In genomic region chr10:117701034-117701829, GRCm38 (mm10) we compare ENCODE assay signal across 24 mouse cellular contexts. TPM values are rescaled to one million over a fixed set of nuclear protein-coding genes. Genes with fewer than 3 reads are reported as not detected.
DNase-seq lines count a peak whose midpoint lies in the region; ATAC-seq lines count a peak whose summit lies in the region.
"Had no signal": no experiment of that assay in that cellular context is flagged by ENCODE, and none has a peak within 500 bp of the region (broad histone marks: within the 10 kb centered on the region; RNA-seq: fewer than 3 reads in every experiment).

No protein-coding gene starts in this region.

- DNase-seq in heart, adult 11 months: peak; percentile 64
- DNase-seq in heart, postnatal 36 days: no peak
- DNase-seq in heart, embryonic 10.5 days (ENCODE audit: low spot score): peak; percentile 51
- DNase-seq in 3T3-L1 (ENCODE audit: low read depth, low spot score): peak; percentile 96
- DNase-seq in adipocyte (ENCODE audit: low spot score): peak; percentile 97
- DNase-seq in left cerebral cortex, postnatal 10 days (ENCODE audit: extremely low spot score in 1 of 2, low spot score in 2 of 2): no peak
- DNase-seq: adrenal gland, adult 2 months; adrenal gland, adult 8-10 months; adrenal gland, postnatal 10 days; adrenal gland, postnatal 14 days; adrenal gland, postnatal 25 days; adrenal gland, postnatal 36 days; B cell, adult 2 months; cerebellum, adult 11 months; cerebellum, adult 11-12 months; cerebellum, adult 18-20 months; cerebellum, adult 2 months had no signal

- H3K9me3 ChIP-seq in heart, embryonic 10.5 days: no peaks in the 10 kb centered on the region
- H3K9me3 ChIP-seq in heart, embryonic 12.5 days (replicated peaks): no peaks in the 10 kb centered on the region
- H3K9me3 ChIP-seq: G1E had no signal

- H3K27me3 ChIP-seq in heart, embryonic 10.5 days (ENCODE audit: insufficient read depth, poor library complexity, severe bottlenecking): no peaks in the 10 kb centered on the region
- no peaks in the 10 kb centered on the region for H3K27me3 ChIP-seq in heart, embryonic 12.5 days (replicated peaks)
- H3K27me3 ChIP-seq: CH12.LX, Patski had no signal

- H3K4me2 ChIP-seq in heart, embryonic 12.5 days: no peak overlapping the region

- H3K4me1 ChIP-seq in heart, embryonic 10.5 days: no peaks in the 10 kb centered on the region
- H3K4me1 ChIP-seq in heart, embryonic 12.5 days (replicated peaks): no peaks in the 10 kb centered on the region

- no peak overlapping the region for H3K4me3 ChIP-seq in heart, embryonic 10.5 days
- no peak overlapping the region for H3K4me3 ChIP-seq in heart, embryonic 12.5 days

- intact Hi-C loops in heart, postnatal 36 days (cut with DNase I): no loop called here
- intact Hi-C loops in left cerebral cortex, postnatal 10 days (cut with DNase I): no loop called here

- no peak for ATAC-seq in heart, embryonic 12.5 days (ENCODE audit: insufficient number of reproducible peaks, low FRiP score)
- ATAC-seq in megakaryocyte-erythroid progenitor cell, adult 5-6 weeks (replicated peaks; ENCODE audit: low FRiP score, low TSS enrichment, poor library complexity, severe bottlenecking): no peak
- ATAC-seq: activated CD4-positive, CD25-positive, alpha-beta regulatory T cell, adult 4 months; CD4-positive, CD25-positive, alpha-beta regulatory T cell, adult 4 months; Patski had no signal

- 90% methylated on average over 6 of the region's 6 CpGs for WGBS in heart, embryonic 10.5 days
- WGBS in heart, embryonic 12.5 days: 90% methylated on average over 6 of the region's 6 CpGs

- peaks cover 95% of the 10 kb centered on the region for H3K36me3 ChIP-seq in heart, embryonic 10.5 days
- H3K36me3 ChIP-seq in heart, embryonic 12.5 days: peaks cover 87% of the 10 kb centered on the region

- H3K9ac ChIP-seq in heart, embryonic 12.5 days: no peak overlapping the region

- no peak overlapping the region for H3K27ac ChIP-seq in heart, embryonic 10.5 days
- H3K27ac ChIP-seq in heart, embryonic 12.5 days (ENCODE audit: poor library complexity, severe bottlenecking): no peak overlapping the region

RNA-seq across cellular contexts. Expression of gene Mdm2, which starts 9.3 kb away (rescaled TPM):
- total RNA-seq in heart, postnatal 36 days (2021): 10 to 100 TPM; 46.9 to 48.2 TPM
- 56.4 and 59.3 TPM in 2 replicates for polyA plus RNA-seq in heart, embryonic 10.5 days (2016; fragmentation: Nextera tagmentation; extraction: Ambion mirVana)
- 55.7 and 57.4 TPM in 2 replicates for polyA plus RNA-seq in heart, embryonic 12.5 days (2016; fragmentation: Nextera tagmentation; extraction: Ambion mirVana)
- 10 to 100 TPM; 39.5 to 42.1 TPM for total RNA-seq in left cerebral cortex, postnatal 10 days (2021)
- 43.6 and 58.8 TPM in 2 replicates for total RNA-seq in megakaryocyte-erythroid progenitor cell, adult 5-6 weeks (2014; fragmentation: Nextera tagmentation)
- 45.6 and 63.7 TPM in 2 replicates for total RNA-seq in megakaryocyte-erythroid progenitor cell, adult 5-6 weeks (2017)

RNA-seq across cellular contexts. Expression of gene Slc35e3, which starts 44.9 kb away (rescaled TPM):
- total RNA-seq in heart, postnatal 36 days (2021): 1 to 10 TPM; 6.4 to 8.8 TPM
- polyA plus RNA-seq in heart, embryonic 10.5 days (2016; fragmentation: Nextera tagmentation; extraction: Ambion mirVana): 10.5 and 14.9 TPM in 2 replicates
- polyA plus RNA-seq in heart, embryonic 12.5 days (2016; fragmentation: Nextera tagmentation; extraction: Ambion mirVana): 13.0 and 14.5 TPM in 2 replicates
- total RNA-seq in left cerebral cortex, postnatal 10 days (2021): 10 to 100 TPM; 30.9 to 31.6 TPM
- 1.3 and 7.2 TPM in 2 replicates for total RNA-seq in megakaryocyte-erythroid progenitor cell, adult 5-6 weeks (2014; fragmentation: Nextera tagmentation)
- total RNA-seq in megakaryocyte-erythroid progenitor cell, adult 5-6 weeks (2017): 5.0 and 5.2 TPM in 2 replicates

Comparison
In these comparisons a context has a peak if more than half of its experiments do, and no peak if none do; other contexts are left out.
1. DNase-seq: peak in heart, adult 11 months (single experiment), heart, embryonic 10.5 days (single experiment), 3T3-L1 (single experiment) and adipocyte (single experiment); none in heart, postnatal 36 days (0 of 2) and left cerebral cortex, postnatal 10 days (0 of 2).